Mouse (Mus musculus) cerebellum, adult 2 months (tissue): ENCODE measurements around the gene Tinf2. TPM values are rescaled to one million over a fixed set of nuclear protein-coding genes. Genes with fewer than 3 reads are reported as not detected.

Experiments used
- DNase-seq, 2 experiments: peaks; one replicate each; pipeline ENCODE4 v3.0.0; 2021
- H3K27ac ChIP-seq: fragments of 200-500 bp; 2 replicates; pipeline ENCODE4 v1.5.1; 2012; ENCODE audit warnings: low read length, control low read depth, inconsistent platforms; ENCODE audit not compliant: insufficient read depth
- H3K27me3 ChIP-seq: fragments of 200-500 bp; 2 replicates; pipeline ENCODE4 v1.6.1; 2012; ENCODE audit warnings: inconsistent platforms, mild to moderate bottlenecking, low read length, moderate library complexity; ENCODE audit not compliant: control insufficient read depth, insufficient read depth
- H3K4me1 ChIP-seq: fragments of 200-500 bp; 2 replicates; pipeline ENCODE4 v1.6.1; 2011; ENCODE audit warnings: low read length; ENCODE audit not compliant: control insufficient read depth, insufficient read depth
- H3K4me3 ChIP-seq: fragments of 200-500 bp; replicated peaks from 2 replicates; pipeline ENCODE3; 2011; ENCODE audit warnings: mild to moderate bottlenecking, low read depth, low read length, control low read depth; ENCODE audit not compliant: insufficient read depth
- CTCF ChIP-seq: fragments of 200-500 bp; IDR thresholded peaks from 2 replicates; pipeline ENCODE4 v1.5.1; 2011; ENCODE audit warnings: low read depth, mild to moderate bottlenecking, control low read depth, low read length, moderate library complexity, borderline replicate concordance; ENCODE audit not compliant: insufficient read depth
- POLR2A ChIP-seq: fragments of 200-500 bp; IDR thresholded peaks from 2 replicates; pipeline ENCODE4 v1.6.1; 2011; ENCODE audit warnings: low read length, control low read depth, borderline replicate concordance; ENCODE audit not compliant: insufficient read depth
- WGBS: fragments of 180-500 bp; shearing (Covaris S2); methylation state at CpG from one replicate; pipeline ENCODE4 v1.1.7; 2018; 5-methylcytosine and 5-hydroxymethylcytosine counted together
- polyA plus RNA-seq: library from polyadenylated mRNA; depleted of rRNA; stranded (reverse); fragments of >200 nt; gene quantifications from 2 replicates; pipeline ENCODE4 v1.2.3, GENCODE M21; 2012

The Tinf2 gene
- polyA plus RNA-seq, 1 experiment = 36.0 TPM

GRCm38 (mm10) chr14:55701131-55701530 lies 19.5 kb upstream of the Tinf2 start:
- no peak overlapping the region for H3K4me3 ChIP-seq
- no peak for DNase-seq
- TF ChIP-seq POLR2A = no peak
- TF ChIP-seq CTCF = no peak
- H3K4me1 ChIP-seq = no peaks in the 10 kb centered on the region
- 56% methylated on average over 9 of the region's 9 CpGs for WGBS
- H3K27ac ChIP-seq = no peak overlapping the region
- no peaks in the 10 kb centered on the region for H3K27me3 ChIP-seq

DNA sequence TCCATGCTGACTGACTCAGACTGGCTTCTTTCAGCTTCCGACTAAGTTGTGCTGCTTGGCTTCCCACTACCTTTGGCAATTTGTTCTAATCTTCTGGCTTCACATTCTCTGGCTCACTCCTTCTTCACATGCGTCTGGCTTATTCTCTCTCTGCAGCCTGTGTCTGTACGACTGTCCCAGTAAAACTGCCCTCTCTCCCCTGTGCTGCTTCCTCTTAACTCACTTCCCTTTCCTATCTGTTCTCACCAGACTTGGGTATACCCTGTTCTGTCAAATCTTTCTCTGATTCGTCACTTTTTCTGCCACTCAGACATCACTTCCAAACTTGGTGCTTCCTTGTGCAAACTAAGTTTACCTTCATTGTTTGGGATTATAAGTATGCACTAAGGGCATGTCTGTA lies 15.6 kb upstream of the Tinf2 start:
- TF ChIP-seq POLR2A (no peak), CTCF (no peak)
- no peaks in the 10 kb centered on the region for H3K27me3 ChIP-seq
- no peaks in the 10 kb centered on the region for H3K4me1 ChIP-seq
- no peak overlapping the region for H3K27ac ChIP-seq
- H3K4me3 ChIP-seq = no peak overlapping the region
- 69% methylated on average over 4 of the region's 4 CpGs for WGBS
- no peak for DNase-seq

GRCm38 (mm10) chr14:55689433-55689832 lies 7.8 kb upstream of the Tinf2 start:
- no peak overlapping the region for H3K27ac ChIP-seq
- H3K27me3 ChIP-seq = no peaks in the 10 kb centered on the region
- no peak for TF ChIP-seq POLR2A
- TF ChIP-seq CTCF = no peak
- no peak overlapping the region for H3K4me3 ChIP-seq
- no peaks in the 10 kb centered on the region for H3K4me1 ChIP-seq
- 72% methylated on average over 10 of the region's 10 CpGs for WGBS
- DNase-seq = no peak

GRCm38 (mm10) chr14:55682118-55682493 lies 486 bp upstream of the Tinf2 start:
- peaks cover 4% of the 10 kb centered on the region; the same call in 1 of the 2 replicates for H3K4me1 ChIP-seq
- H3K27ac ChIP-seq = no peak overlapping the region
- H3K27me3 ChIP-seq = no peaks in the 10 kb centered on the region
- peak overlapping the region; percentile 75 for H3K4me3 ChIP-seq
- TF ChIP-seq CTCF = no peak
- TF ChIP-seq POLR2A = no peak
- no peak for DNase-seq
- WGBS = 3% methylated on average over 3 of the region's 3 CpGs

DNA sequence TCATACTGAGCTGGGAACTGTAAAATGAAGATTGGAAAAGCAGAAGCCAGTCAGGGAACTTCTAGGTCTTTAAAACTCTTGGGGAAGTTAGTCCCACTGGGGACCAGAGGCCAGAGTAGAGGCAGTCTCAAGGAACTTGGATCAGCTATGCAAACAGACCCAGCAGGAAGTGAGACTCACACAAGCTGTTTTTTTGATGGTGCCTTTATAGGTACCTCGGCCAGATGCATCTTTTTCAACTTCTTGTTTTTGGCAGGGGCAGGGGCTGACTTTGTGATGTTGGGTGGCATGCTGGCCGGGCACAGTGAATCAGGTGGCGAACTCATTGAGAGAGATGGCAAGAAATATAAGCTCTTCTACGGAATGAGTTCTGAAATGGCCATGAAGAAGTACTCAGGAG lies 4.0 kb downstream of the Tinf2 start:
- DNase-seq = no peak
- Histone ChIP-seq H3K27me3 (no peaks in the 10 kb centered on the region), H3K4me1 (peaks cover 4% of the 10 kb centered on the region; the same call in 1 of the 2 replicates), H3K4me3 (no peak overlapping the region), H3K27ac (no peak overlapping the region)
- WGBS = 77% methylated on average over 4 of the region's 4 CpGs
- TF ChIP-seq POLR2A = no peak
- no peak for TF ChIP-seq CTCF

DNA sequence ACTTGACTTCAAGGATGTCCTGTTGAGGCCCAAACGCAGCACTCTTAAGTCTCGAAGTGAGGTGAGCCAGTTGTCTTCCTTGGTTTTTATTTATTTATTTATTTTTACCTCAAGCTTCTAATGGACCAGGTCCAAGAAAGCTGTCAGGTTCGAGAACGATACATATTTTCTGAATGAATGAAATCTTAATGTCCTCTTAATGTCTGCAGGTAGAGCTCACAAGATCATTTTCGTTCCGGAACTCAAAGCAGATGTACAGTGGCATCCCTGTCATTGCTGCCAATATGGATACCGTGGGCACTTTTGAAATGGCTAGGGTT lies 8.9 kb downstream of the Tinf2 start:
- Histone ChIP-seq H3K4me3 (no peak overlapping the region), H3K27ac (no peak overlapping the region), H3K4me1 (no peaks in the 10 kb centered on the region; the same call in 1 of the 2 replicates), H3K27me3 (no peaks in the 10 kb centered on the region)
- 62% methylated on average over 7 of the region's 7 CpGs for WGBS
- no peak for TF ChIP-seq CTCF
- no peak for TF ChIP-seq POLR2A
- DNase-seq = no peak

- no peaks in the 10 kb centered on the region for H3K27me3 ChIP-seq
- H3K4me1 ChIP-seq = no peaks in the 10 kb centered on the region; the same call in 1 of the 2 replicates
- DNase-seq = peak; percentile 94 to 95
- TF ChIP-seq CTCF = no peak
- TF ChIP-seq POLR2A = peak; percentile 77
- peak within 1 kb of the TSS; percentile 93 for H3K4me3 ChIP-seq
- H3K27ac ChIP-seq = peak within 1 kb of the TSS; percentile 89
- WGBS = under 1% methylated on average over 38 of the region's 38 CpGs
Observed at GRCm38 (mm10) chr14:55671833-55672740, 9.5 kb downstream of the Tinf2 start, which contains the start of the genes Gmpr2 and Nedd8. Gmpr2 (plus strand) TSS chr14:55671941. Nedd8 (minus strand) TSS chr14:55672124.

DNA sequence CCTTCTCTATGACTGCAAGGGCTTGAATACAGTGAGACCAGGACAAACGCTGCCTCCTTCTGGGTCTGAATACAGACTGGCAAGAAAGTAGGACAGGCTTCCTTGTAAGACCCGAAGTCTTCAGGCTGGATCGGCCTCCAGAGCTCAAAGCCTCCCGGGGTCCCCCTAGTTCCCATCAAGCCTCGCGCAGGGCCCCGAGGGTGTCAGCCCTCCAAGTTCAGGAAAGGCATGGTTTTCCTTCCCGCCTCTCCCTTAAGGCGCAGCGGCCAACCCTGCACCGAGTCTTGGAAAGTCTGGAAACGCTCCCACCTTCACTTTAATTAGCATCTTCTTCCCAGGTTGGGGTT lies 10.2 kb downstream of the Tinf2 start:
- H3K27me3 ChIP-seq = no peaks in the 10 kb centered on the region
- peak overlapping the region; percentile 93 for H3K4me3 ChIP-seq
- TF ChIP-seq POLR2A (no peak), CTCF (no peak)
- H3K27ac ChIP-seq = peak overlapping the region; percentile 89
- DNase-seq = no peak
- WGBS = under 1% methylated on average over 12 of the region's 12 CpGs
- no peaks in the 10 kb centered on the region; the same call in 1 of the 2 replicates for H3K4me1 ChIP-seq
